Mouse (Mus musculus) liver, embryonic 13.5 days (tissue): ENCODE results near the gene Scn8a. TPM values are rescaled to one million over a fixed set of nuclear protein-coding genes. Genes with fewer than 3 reads are reported as not detected.

ENCODE experiments used
- ATAC-seq: fragments of 200-750 bp; cut with Nextera tagmentation; 2 replicates; pipeline ENCODE4 v1.8.0; 2017; ENCODE audit warnings: low read depth, mild to moderate bottlenecking, moderate number of reproducible peaks, moderate library complexity
- DNase-seq: peaks from one replicate; pipeline ENCODE4 v3.0.0; 2022
- H3K27ac ChIP-seq: fragments of 300-500 bp; sonication (generic); 2 replicates; pipeline ENCODE4 v1.5.1; 2015; ENCODE audit warnings: moderate library complexity, mild to moderate bottlenecking, inconsistent platforms
- H3K27me3 ChIP-seq: fragments of 300-500 bp; sonication (generic); 2 replicates; pipeline ENCODE4 v1.6.1; 2015; ENCODE audit warnings: mild to moderate bottlenecking, inconsistent platforms
- H3K36me3 ChIP-seq: fragments of 300-500 bp; sonication (generic); 2 replicates; pipeline ENCODE4 v1.6.1; 2015; ENCODE audit warnings: mild to moderate bottlenecking, inconsistent platforms
- H3K4me1 ChIP-seq: fragments of 300-500 bp; sonication (generic); replicated peaks from 2 replicates; pipeline ENCODE4 v1.6.1; 2015; ENCODE audit warnings: inconsistent platforms
- H3K4me2 ChIP-seq: fragments of 300-500 bp; sonication (generic); 2 replicates; pipeline ENCODE4 v1.6.1; 2015; ENCODE audit warnings: inconsistent platforms, mild to moderate bottlenecking, moderate library complexity
- H3K4me3 ChIP-seq: fragments of 300-500 bp; sonication (generic); replicated peaks from 2 replicates; pipeline ENCODE4 v1.5.1; 2015; ENCODE audit warnings: mild to moderate bottlenecking, inconsistent platforms
- H3K9ac ChIP-seq: fragments of 300-500 bp; sonication (generic); 2 replicates; pipeline ENCODE4 v1.6.1; 2015; ENCODE audit warnings: mild to moderate bottlenecking, inconsistent platforms
- H3K9me3 ChIP-seq: fragments of 300-500 bp; sonication (generic); replicated peaks from 2 replicates; pipeline ENCODE4 v1.6.1; 2016; ENCODE audit warnings: inconsistent platforms
- WGBS: fragments of 180-500 bp; shearing (Covaris S2); methylation state at CpG from one replicate; pipeline ENCODE4 v1.1.7; 2015; ENCODE audit not compliant: insufficient replicate concordance; 5-methylcytosine and 5-hydroxymethylcytosine counted together
- polyA plus RNA-seq: library from polyadenylated mRNA; unstranded; fragments of >200 nt; fragmentation: Nextera tagmentation; extraction: Ambion mirVana; gene quantifications from 2 replicates; pipeline ENCODE4 v1.2.1, GENCODE M21; 2015

Gene Scn8a
- polyA plus RNA-seq, 1 experiment from 2014 or later = 0.10 TPM

GRCm38 (mm10) chr15:100918046-100918445 lies 48.4 kb downstream of the Scn8a start:
- no peak overlapping the region for H3K27ac ChIP-seq
- H3K4me2 ChIP-seq = no peak overlapping the region
- peaks cover 2% of the 10 kb centered on the region; the same call in 1 of the 2 replicates for H3K4me1 ChIP-seq
- no peaks in the 10 kb centered on the region for H3K36me3 ChIP-seq
- no peak for ATAC-seq
- WGBS = 34% methylated on average over 4 of the region's 4 CpGs
- H3K4me3 ChIP-seq = no peak overlapping the region
- DNase-seq = no peak
- no peak overlapping the region for H3K9ac ChIP-seq
- 0 out of 2 replicates have a peak, but pooled peaks cover 3% of the 10 kb centered on the region for H3K27me3 ChIP-seq
- peaks cover 9% of the 10 kb centered on the region; the same call in 1 of the 2 replicates for H3K9me3 ChIP-seq

DNA sequence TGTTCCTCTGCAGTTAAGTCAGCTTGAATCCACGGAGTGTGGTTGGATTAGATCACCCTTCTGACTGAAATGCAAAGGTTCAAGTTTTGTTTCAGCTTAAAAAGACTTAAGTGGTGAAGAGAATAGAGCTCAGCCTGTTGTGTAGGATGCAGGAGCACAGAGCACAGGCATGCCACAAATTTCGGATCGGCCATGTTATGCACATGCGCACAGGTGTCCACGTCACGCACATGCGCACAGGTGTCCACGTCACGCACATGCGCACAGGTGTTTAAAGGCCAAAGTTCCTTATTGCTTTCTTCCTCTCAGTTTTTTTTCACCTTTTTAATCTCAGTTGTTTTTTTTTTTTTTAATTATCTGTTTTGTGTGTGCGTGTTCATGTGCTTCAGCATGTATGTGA lies 52.6 kb downstream of the Scn8a start:
- Histone ChIP-seq H3K4me3 (no peak overlapping the region), H3K9ac (no peak overlapping the region), H3K9me3 (peaks cover 5% of the 10 kb centered on the region; the same call in 1 of the 2 replicates), H3K4me1 (no peaks in the 10 kb centered on the region), H3K36me3 (no peaks in the 10 kb centered on the region), H3K27ac (no peak overlapping the region), H3K4me2 (no peak overlapping the region), H3K27me3 (peaks cover 5% of the 10 kb centered on the region; the same call in 1 of the 2 replicates)
- WGBS = 79% methylated on average over 11 of the region's 11 CpGs
- DNase-seq (no peak), ATAC-seq (no peak)

DNA sequence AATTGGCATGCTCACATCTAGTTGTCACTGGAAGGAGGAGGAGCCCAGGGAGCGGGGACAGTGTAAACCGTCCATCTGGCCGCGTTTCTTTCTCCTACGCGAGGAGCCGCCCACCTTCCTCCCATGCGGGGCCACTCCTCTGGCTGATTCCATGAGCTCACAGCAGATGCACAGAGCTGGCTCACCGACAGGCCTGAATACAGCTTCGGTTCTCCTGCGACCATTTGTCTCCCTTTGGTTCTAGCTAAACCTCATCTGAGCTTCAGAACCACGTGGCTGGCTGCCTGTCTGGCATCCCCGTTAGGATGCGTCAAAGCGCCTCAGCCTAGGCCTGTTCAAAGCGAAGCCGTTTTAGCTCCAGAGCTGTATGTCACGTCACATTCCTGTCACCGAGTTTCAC lies 53.8 kb downstream of the Scn8a start:
- Histone ChIP-seq H3K9me3 (no peaks in the 10 kb centered on the region), H3K27ac (no peak overlapping the region), H3K27me3 (peaks cover 5% of the 10 kb centered on the region; the same call in 1 of the 2 replicates), H3K4me1 (no peaks in the 10 kb centered on the region), H3K4me3 (no peak overlapping the region), H3K36me3 (no peaks in the 10 kb centered on the region), H3K4me2 (no peak overlapping the region), H3K9ac (no peak overlapping the region)
- 32% methylated on average over 19 of the region's 19 CpGs for WGBS
- no peak for DNase-seq
- ATAC-seq = no peak

DNA sequence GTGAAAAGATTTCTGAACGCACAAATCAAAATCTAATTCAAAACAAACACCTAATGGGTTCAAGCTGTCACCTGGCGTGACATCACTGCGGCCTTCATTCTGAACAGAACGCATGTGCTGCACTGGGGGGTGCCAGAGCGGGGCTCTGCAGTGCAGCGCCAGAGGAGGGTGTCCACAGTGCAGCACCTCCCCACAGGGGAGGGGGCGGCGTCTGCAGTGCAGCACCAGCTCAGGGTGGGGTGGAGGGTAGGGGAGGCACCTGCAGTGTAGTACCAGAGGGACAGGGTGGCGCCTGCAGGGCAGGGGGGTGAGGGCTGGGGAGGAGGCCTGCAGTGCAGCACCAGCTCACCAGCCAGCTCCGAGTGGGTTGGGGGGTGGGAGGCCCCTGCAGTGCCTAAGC lies 55.3 kb downstream of the Scn8a start:
- no peaks in the 10 kb centered on the region for H3K4me1 ChIP-seq
- no peak overlapping the region for H3K4me3 ChIP-seq
- WGBS = 67% methylated on average over 10 of the region's 10 CpGs

DNA sequence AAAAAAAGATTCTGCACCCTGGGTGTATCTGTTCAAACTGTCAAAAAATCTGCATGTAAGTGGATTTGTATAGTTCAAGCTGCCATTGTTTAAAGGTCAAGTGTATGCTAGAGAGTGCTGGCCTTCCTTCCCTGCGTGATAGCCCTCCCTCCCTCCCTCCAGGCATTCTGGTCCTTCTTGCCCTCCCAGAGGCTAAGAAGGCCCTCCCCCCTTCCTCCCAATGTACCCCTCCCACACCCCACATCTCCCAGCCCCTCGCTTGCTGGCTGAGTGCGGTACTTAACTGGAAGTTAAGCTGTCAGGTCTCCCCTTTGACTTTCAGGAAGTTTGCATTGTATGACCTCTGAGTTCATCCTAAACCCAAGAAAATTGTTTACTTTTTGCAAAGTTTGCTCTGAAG lies 60.8 kb downstream of the Scn8a start:
- no peak overlapping the region for H3K9ac ChIP-seq
- no peak overlapping the region for H3K27ac ChIP-seq
- H3K4me1 ChIP-seq = no peaks in the 10 kb centered on the region
- WGBS = 23% methylated on average over 3 of the region's 3 CpGs
- no peaks in the 10 kb centered on the region for H3K27me3 ChIP-seq
- ATAC-seq = no peak
- H3K4me3 ChIP-seq = no peak overlapping the region
- H3K4me2 ChIP-seq = no peak overlapping the region
- no peaks in the 10 kb centered on the region for H3K36me3 ChIP-seq
- DNase-seq = no peak
- H3K9me3 ChIP-seq = no peaks in the 10 kb centered on the region

More for the DNA sequence above, 55.3 kb downstream of the Scn8a start:
- no peak for ATAC-seq
- H3K4me2 ChIP-seq = no peak overlapping the region
- no peak for DNase-seq
- no peaks in the 10 kb centered on the region for H3K9me3 ChIP-seq
- H3K36me3 ChIP-seq = no peaks in the 10 kb centered on the region
- H3K27me3 ChIP-seq = peaks cover 5% of the 10 kb centered on the region; the same call in 1 of the 2 replicates
- H3K27ac ChIP-seq = no peak overlapping the region
- no peak overlapping the region for H3K9ac ChIP-seq

DNA sequence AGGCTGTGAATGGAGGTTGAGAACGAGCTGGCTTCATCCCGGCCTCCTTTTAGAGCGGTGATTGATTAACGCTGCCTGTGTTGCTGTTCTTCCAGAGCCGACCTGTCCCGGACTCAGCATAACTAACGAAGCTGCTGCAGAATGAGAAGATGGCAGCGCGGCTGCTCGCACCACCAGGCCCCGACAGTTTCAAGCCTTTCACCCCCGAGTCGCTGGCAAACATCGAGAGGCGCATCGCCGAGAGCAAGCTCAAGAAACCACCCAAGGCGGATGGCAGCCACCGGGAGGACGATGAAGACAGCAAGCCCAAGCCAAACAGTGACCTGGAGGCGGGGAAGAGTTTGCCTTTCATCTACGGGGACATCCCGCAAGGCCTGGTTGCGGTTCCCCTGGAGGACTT lies 66.5 kb downstream of the Scn8a start:
- no peak overlapping the region for H3K4me2 ChIP-seq
- no peak overlapping the region for H3K4me3 ChIP-seq
- H3K4me1 ChIP-seq = no peaks in the 10 kb centered on the region
- H3K27me3 ChIP-seq = no peaks in the 10 kb centered on the region; the same call in 1 of the 2 replicates
- ATAC-seq (no peak), DNase-seq (no peak)
- no peaks in the 10 kb centered on the region for H3K9me3 ChIP-seq
- H3K36me3 ChIP-seq = no peaks in the 10 kb centered on the region
- no peak overlapping the region for H3K27ac ChIP-seq
- WGBS = 68% methylated on average over 24 of the region's 24 CpGs
- H3K9ac ChIP-seq = no peak overlapping the region

GRCm38 (mm10) chr15:100948383-100948782 lies 78.7 kb downstream of the Scn8a start:
- 75% methylated on average over 13 of the region's 13 CpGs for whole genome bisulfite sequencing
- no peaks in the 10 kb centered on the region for H3K27me3 ChIP-seq
- H3K9ac ChIP-seq = no peak overlapping the region
- no peaks in the 10 kb centered on the region for H3K36me3 ChIP-seq
- no peak overlapping the region for H3K4me2 ChIP-seq
- no peak overlapping the region for H3K27ac ChIP-seq
- H3K4me1 ChIP-seq = no peaks in the 10 kb centered on the region
- H3K9me3 ChIP-seq = no peaks in the 10 kb centered on the region
- DNase-seq = no peak
- H3K4me3 ChIP-seq = no peak overlapping the region
- no peak for ATAC-seq

- no peak overlapping the region for H3K4me2 ChIP-seq
- no peak overlapping the region for H3K4me3 ChIP-seq
- no peak for ATAC-seq
- no peaks in the 10 kb centered on the region for H3K36me3 ChIP-seq
- H3K9ac ChIP-seq = no peak overlapping the region
- H3K27me3 ChIP-seq = no peaks in the 10 kb centered on the region
- no peaks in the 10 kb centered on the region for H3K4me1 ChIP-seq
- H3K27ac ChIP-seq = no peak overlapping the region
- no peaks in the 10 kb centered on the region for H3K9me3 ChIP-seq
- DNase-seq = no peak
- 60% methylated on average over 4 of the region's 4 CpGs for WGBS
These were observed 79.5 kb downstream of the Scn8a start for GRCm38 (mm10) chr15:100949169-100949568.

DNA sequence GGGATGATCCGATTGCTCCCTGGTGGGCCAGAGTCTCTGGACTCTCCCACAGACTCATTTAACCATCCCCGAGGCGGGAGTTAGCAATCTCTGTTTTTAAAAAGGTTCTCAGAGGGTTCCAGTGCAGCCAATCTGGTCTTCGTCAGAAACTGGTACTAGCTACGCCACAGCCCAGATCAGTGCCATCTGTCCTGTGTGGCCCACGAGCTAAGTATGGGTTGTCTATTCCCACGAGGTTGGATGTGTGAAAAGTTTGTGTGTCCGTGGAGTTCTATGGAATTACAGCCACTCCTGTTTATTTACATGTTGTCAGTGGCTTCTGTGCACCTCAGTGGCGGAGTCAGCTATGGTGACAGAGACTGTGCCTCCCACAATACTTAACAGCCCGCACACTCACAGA lies 81.8 kb downstream of the Scn8a start:
- WGBS = 70% methylated on average over 10 of the region's 10 CpGs
- H3K4me1 ChIP-seq = no peaks in the 10 kb centered on the region
- H3K27me3 ChIP-seq = no peaks in the 10 kb centered on the region
- ATAC-seq = no peak
- H3K4me3 ChIP-seq = no peak overlapping the region
- H3K9me3 ChIP-seq = no peaks in the 10 kb centered on the region
- no peak for DNase-seq
- no peak overlapping the region for H3K4me2 ChIP-seq
- no peak overlapping the region for H3K9ac ChIP-seq
- no peak overlapping the region for H3K27ac ChIP-seq
- H3K36me3 ChIP-seq = no peaks in the 10 kb centered on the region

- H3K36me3 ChIP-seq = no peaks in the 10 kb centered on the region
- 64% methylated on average over 2 of the region's 2 CpGs for WGBS
- H3K4me2 ChIP-seq = no peak overlapping the region
- H3K4me3 ChIP-seq = no peak overlapping the region
- DNase-seq (no peak), ATAC-seq (no peak)
- no peak overlapping the region for H3K27ac ChIP-seq
- H3K9me3 ChIP-seq = no peaks in the 10 kb centered on the region
- H3K4me1 ChIP-seq = no peaks in the 10 kb centered on the region
- H3K9ac ChIP-seq = no peak overlapping the region
- H3K27me3 ChIP-seq = no peaks in the 10 kb centered on the region
These were observed 82.6 kb downstream of the Scn8a start for GRCm38 (mm10) chr15:100952292-100952691.

GRCm38 (mm10) chr15:100952854-100953253 lies 83.2 kb downstream of the Scn8a start:
- H3K27me3 ChIP-seq = no peaks in the 10 kb centered on the region
- H3K9me3 ChIP-seq = no peaks in the 10 kb centered on the region
- no peak overlapping the region for H3K4me2 ChIP-seq
- H3K4me1 ChIP-seq = no peaks in the 10 kb centered on the region
- H3K4me3 ChIP-seq = no peak overlapping the region
- no peak for ATAC-seq
- 45% methylated on average over 8 of the region's 8 CpGs for WGBS
- no peak overlapping the region for H3K27ac ChIP-seq
- DNase-seq = no peak
- no peaks in the 10 kb centered on the region for H3K36me3 ChIP-seq
- H3K9ac ChIP-seq = no peak overlapping the region

- WGBS = 75% methylated on average over 7 of the region's 7 CpGs
- H3K9me3 ChIP-seq = no peaks in the 10 kb centered on the region
These were observed 84.3 kb downstream of the Scn8a start for GRCm38 (mm10) chr15:100953955-100954354.

More at GRCm38 (mm10) chr15:100953955-100954354, 84.3 kb downstream of the Scn8a start:
- no peak overlapping the region for H3K9ac ChIP-seq
- H3K27ac ChIP-seq = no peak overlapping the region
- H3K27me3 ChIP-seq = no peaks in the 10 kb centered on the region
- no peaks in the 10 kb centered on the region for H3K36me3 ChIP-seq
- no peak overlapping the region for H3K4me2 ChIP-seq
- DNase-seq (no peak), ATAC-seq (no peak)
- H3K4me1 ChIP-seq = no peaks in the 10 kb centered on the region
- H3K4me3 ChIP-seq = no peak overlapping the region
